ENCODE assay signal across 16 mouse cellular contexts in genomic region chr2:128029968-128030367, GRCm38 (mm10).
"Had no signal": no experiment of that assay in that cellular context is flagged by ENCODE, and none has a peak within 500 bp of the region (broad histone marks: within the 10 kb centered on the region; RNA-seq: fewer than 3 reads in every experiment).

No protein-coding gene starts in this region.

- H3K9me3 ChIP-seq: neural tube, embryonic 13.5 days; neural tube, embryonic 15.5 days; stomach, embryonic 15.5 days had no signal

- H3K4me3 ChIP-seq: neural tube, embryonic 13.5 days; neural tube, embryonic 15.5 days; stomach, embryonic 15.5 days had no signal

- H3K4me1 ChIP-seq: neural tube, embryonic 13.5 days; neural tube, embryonic 15.5 days; stomach, embryonic 15.5 days had no signal

- H3K9ac ChIP-seq: neural tube, embryonic 13.5 days; neural tube, embryonic 15.5 days; stomach, embryonic 15.5 days had no signal

- H3K27ac ChIP-seq: neural tube, embryonic 13.5 days; neural tube, embryonic 15.5 days; stomach, embryonic 15.5 days; stomach, postnatal 0 days had no signal

- H3K36me3 ChIP-seq: neural tube, embryonic 13.5 days; neural tube, embryonic 15.5 days; stomach, embryonic 15.5 days had no signal

- DNase-seq: retina, postnatal 1 day; right cerebral cortex, adult 18-20 months; right cerebral cortex, postnatal 14 days; right cerebral cortex, postnatal 25 days; right cerebral cortex, postnatal 4 days; spleen, adult 18-20 months; thymus, adult 18-20 months; thymus, adult 2 months; thymus, postnatal 14 days; thymus, postnatal 25 days; thymus, postnatal 36 days; thymus, postnatal 4 days had no signal

- H3K27me3 ChIP-seq: neural tube, embryonic 13.5 days; neural tube, embryonic 15.5 days; stomach, embryonic 15.5 days had no signal

- H3K4me2 ChIP-seq: neural tube, embryonic 13.5 days; neural tube, embryonic 15.5 days; stomach, embryonic 15.5 days had no signal
